Mouse (Mus musculus) macrophage (primary cell): Measurements from ENCODE around the gene Ptar1. TPM values are rescaled to one million over a fixed set of nuclear protein-coding genes. Genes with fewer than 3 reads are reported as not detected.
"Not testable (repeated sequence)": the region's sequence is repeated elsewhere in the genome, so short reads cannot be mapped to it uniquely, and the experiment has no call there.

Source experiments
- H3K27ac ChIP-seq: fragments of 350-480 bp; formaldehyde crosslinking; 2 replicates; pipeline ENCODE4 v1.9.0; 2021
- H3K36me3 ChIP-seq: fragments of 350-480 bp; formaldehyde crosslinking; 2 replicates; pipeline ENCODE4 v1.9.0; 2021; ENCODE audit errors: inconsistent target
- H3K4me3 ChIP-seq: fragments of 350-480 bp; formaldehyde crosslinking; 2 replicates; pipeline ENCODE4 v1.9.0; 2021; ENCODE audit errors: inconsistent target
- H3K79me2 ChIP-seq: fragments of 350-480 bp; formaldehyde crosslinking; 2 replicates; pipeline ENCODE4 v1.9.0; 2021; ENCODE audit errors: inconsistent target
- WGBS: methylation state at CpG from one replicate; pipeline ENCODE4 v1.1.7; 2026; ENCODE audit warnings: inconsistent platforms; ENCODE audit not compliant: missing documents; 5-methylcytosine and 5-hydroxymethylcytosine counted together
- polyA plus RNA-seq: library from polyadenylated mRNA; stranded (reverse); fragments of 250-400 nt; gene quantifications from 3 replicates; pipeline ENCODE4 v1.2.4, GENCODE M21; 2018; ENCODE audit warnings: inconsistent platforms
- total RNA-seq, 78 experiments: library from RNA; depleted of rRNA; stranded (reverse); fragments of 250-400 nt; gene quantifications; 1 replicate in 9 of 78; 2 replicates in 24 of 78; 3 replicates in 43 of 78; 4 replicates in 2 of 78; pipeline ENCODE4 v1.2.4; 2018; ENCODE audit warnings: inconsistent platforms in 56 of 78

The Ptar1 gene
- total RNA-seq (2018; cell fraction: chromatin; rRNA removed) = 10 to 100 TPM in 13 of 26 experiments, 1 to 10 TPM in 13; 3.0 to 16.5 (median 10.1) TPM
- 1 to 10 TPM; 3.0 to 5.5 (median 4.0) TPM for total RNA-seq (2018; cell fraction: cytosol; rRNA removed)
- 10 to 100 TPM in 12 of 26 experiments, 1 to 10 TPM in 14; 3.3 to 16.5 (median 9.6) TPM for total RNA-seq (2018; cell fraction: nucleus; rRNA removed)
- polyA plus RNA-seq = 1.2 to 3.2 TPM (median 1.4 TPM) in 3 replicates

DNA sequence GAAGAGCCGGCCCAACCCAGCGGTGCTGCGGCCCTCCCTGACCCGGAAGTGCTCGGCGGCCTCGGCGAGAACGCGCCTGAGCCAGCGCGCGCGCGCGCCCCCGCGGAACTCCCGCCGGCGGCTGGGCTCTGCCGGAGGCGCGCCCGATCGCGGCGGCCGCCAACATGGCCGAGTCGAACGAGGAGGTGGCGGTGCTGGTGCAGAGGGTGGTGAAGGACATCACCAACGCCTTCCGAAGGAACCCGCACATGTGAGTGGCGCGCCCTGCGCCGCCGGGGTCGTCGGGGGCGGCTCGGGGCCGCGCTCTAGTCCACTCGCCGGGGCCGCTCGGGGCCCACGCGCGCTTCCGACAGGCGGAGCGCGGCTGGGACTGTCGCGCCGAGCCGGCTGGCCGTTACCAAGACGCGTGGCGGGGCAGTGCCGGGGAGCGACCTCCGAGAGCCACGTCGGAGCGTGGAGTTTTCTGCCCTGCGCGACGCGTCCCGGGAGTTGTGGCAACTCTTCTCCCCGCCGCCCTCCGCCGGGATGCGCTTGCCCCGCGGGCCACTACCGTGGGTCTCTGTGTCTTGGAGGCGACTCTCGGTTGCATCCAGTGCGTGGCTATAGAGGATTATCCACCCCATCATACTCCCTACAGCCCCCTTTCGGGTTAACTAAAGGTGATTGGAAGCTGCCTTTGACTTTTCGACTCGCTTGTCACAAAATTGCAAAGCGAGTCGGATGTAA lies at the start of gene Ptar1:
TSS of gene Ptar1 (plus strand) at position 134 of the 726 bp plus-strand sequence.
- peak within 1 kb of the TSS; percentile 57 for H3K4me3 ChIP-seq
- H3K36me3 ChIP-seq = no peaks in the 10 kb centered on the region
- under 1% methylated on average over 56 of the region's 93 CpGs for WGBS
- peak within 1 kb of the TSS; percentile 41; the same call in 1 of the 2 replicates for H3K27ac ChIP-seq
- H3K79me2 ChIP-seq = peaks cover 22% of the 10 kb centered on the region; the same call in 1 of the 2 replicates

DNA sequence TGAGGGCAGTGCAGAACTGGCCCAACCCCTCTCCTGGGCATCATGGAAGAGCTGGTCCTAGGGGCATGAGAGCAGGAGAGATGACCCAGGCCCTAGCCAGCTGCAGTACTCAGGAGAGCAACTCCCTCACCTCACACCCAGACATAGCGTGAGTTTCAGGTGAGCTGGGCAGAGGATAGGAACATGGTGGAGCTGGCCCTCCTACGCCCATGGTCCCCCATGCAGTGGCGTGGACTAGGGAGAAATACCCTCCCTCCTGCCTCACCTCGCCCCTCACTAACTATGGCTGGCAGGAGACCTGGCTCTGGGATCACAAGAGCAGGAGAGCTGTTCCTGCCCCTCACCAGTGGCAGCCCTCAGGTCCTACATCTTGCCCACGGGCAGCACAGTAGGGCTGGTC lies 43.4 kb upstream of the Ptar1 start:
- H3K27ac ChIP-seq = no peak overlapping the region
- WGBS = 91% methylated on average over 5 of the region's 5 CpGs
- H3K36me3 ChIP-seq = no peaks in the 10 kb centered on the region
- no peak overlapping the region for H3K4me3 ChIP-seq
- H3K79me2 ChIP-seq = no peaks in the 10 kb centered on the region

DNA sequence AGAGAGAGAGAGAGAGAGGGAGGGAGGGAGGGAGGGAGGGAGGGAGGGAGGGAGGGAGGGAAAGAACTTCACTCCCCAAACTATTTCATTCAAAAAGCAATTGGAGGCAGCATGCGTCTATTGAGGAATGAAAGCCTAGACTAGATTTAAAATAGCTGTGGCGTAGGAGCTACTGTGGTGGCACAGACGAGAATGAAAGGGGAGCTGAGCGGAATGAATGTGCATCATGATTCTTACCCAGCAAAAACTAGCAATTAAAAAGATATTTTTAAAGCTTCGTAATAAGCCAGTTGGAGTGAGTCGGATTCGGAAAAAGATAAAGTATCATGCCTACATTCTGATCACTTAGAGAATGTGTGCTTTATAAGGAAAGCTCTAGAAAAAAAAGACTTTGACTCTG lies 41.9 kb upstream of the Ptar1 start:
- Histone ChIP-seq H3K79me2 (no peaks in the 10 kb centered on the region), H3K4me3 (no peak overlapping the region), H3K27ac (no peak overlapping the region), H3K36me3 (no peaks in the 10 kb centered on the region)
- 90% methylated on average over 7 of the region's 7 CpGs for WGBS

GRCm38 (mm10) chr19:23647308-23647707 lies 39.9 kb upstream of the Ptar1 start:
- Histone ChIP-seq H3K4me3 (no peak overlapping the region), H3K36me3 (no peaks in the 10 kb centered on the region), H3K79me2 (no peaks in the 10 kb centered on the region), H3K27ac (no peak overlapping the region)
- 94% methylated on average over 7 of the region's 7 CpGs for WGBS

GRCm38 (mm10) chr19:23652644-23653043 lies 34.6 kb upstream of the Ptar1 start, which contains the start of gene 1700028P14Rik:
1700028P14Rik (minus strand) TSS chr19:23652812.
- Histone ChIP-seq H3K4me3 (no peak within 1 kb of the TSS), H3K27ac (no peak within 1 kb of the TSS)
- WGBS = 22% methylated on average over 13 of the region's 13 CpGs

DNA sequence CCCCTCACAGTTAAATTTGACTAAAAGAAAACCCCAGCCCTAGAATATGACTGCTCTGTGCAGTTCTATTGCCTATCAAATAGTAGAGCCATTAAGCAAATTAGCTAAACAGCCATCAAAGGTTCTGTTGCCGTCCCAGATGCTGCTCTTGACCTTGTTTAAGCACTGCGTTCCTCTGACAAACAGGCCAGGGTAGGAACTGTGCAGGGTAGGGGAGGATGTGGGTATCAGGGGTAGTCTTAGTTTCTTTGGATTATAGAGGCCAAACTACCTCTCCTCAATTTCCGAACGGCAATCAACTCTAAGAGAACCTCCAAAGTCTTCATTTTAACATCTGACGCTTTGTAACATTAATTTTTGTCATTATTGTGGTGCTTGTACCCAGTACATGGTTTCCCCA lies 34.1 kb upstream of the Ptar1 start:
- H3K27ac ChIP-seq = no peak overlapping the region
- WGBS = 89% methylated on average over 5 of the region's 5 CpGs

More at GRCm38 (mm10) chr19:23652644-23653043, 34.6 kb upstream of the Ptar1 start, which contains the start of gene 1700028P14Rik:
- no peaks in the 10 kb centered on the region for H3K36me3 ChIP-seq
- H3K79me2 ChIP-seq = no peaks in the 10 kb centered on the region

GRCm38 (mm10) chr19:23657261-23657932 lies 29.8 kb upstream of the Ptar1 start:
- H3K79me2 ChIP-seq = no peaks in the 10 kb centered on the region
- H3K27ac ChIP-seq = no peak overlapping the region
- H3K36me3 ChIP-seq = no peaks in the 10 kb centered on the region
- H3K4me3 ChIP-seq = no peak overlapping the region
- WGBS = 70% methylated on average over 12 of the region's 12 CpGs

More for the DNA sequence above, 34.1 kb upstream of the Ptar1 start:
- no peaks in the 10 kb centered on the region for H3K36me3 ChIP-seq
- no peak overlapping the region for H3K4me3 ChIP-seq
- no peaks in the 10 kb centered on the region for H3K79me2 ChIP-seq

GRCm38 (mm10) chr19:23658350-23658749 lies 28.9 kb upstream of the Ptar1 start:
- WGBS = 91% methylated on average over 4 of the region's 4 CpGs
- no peak overlapping the region for H3K4me3 ChIP-seq
- H3K27ac ChIP-seq = no peak overlapping the region
- no peaks in the 10 kb centered on the region for H3K36me3 ChIP-seq
- no peaks in the 10 kb centered on the region for H3K79me2 ChIP-seq

GRCm38 (mm10) chr19:23664083-23664482 lies 23.1 kb upstream of the Ptar1 start:
- WGBS = 68% methylated on average over 7 of the region's 7 CpGs
- H3K27ac ChIP-seq = no peak overlapping the region
- H3K79me2 ChIP-seq = no peaks in the 10 kb centered on the region
- no peak overlapping the region for H3K4me3 ChIP-seq
- H3K36me3 ChIP-seq = no peaks in the 10 kb centered on the region

DNA sequence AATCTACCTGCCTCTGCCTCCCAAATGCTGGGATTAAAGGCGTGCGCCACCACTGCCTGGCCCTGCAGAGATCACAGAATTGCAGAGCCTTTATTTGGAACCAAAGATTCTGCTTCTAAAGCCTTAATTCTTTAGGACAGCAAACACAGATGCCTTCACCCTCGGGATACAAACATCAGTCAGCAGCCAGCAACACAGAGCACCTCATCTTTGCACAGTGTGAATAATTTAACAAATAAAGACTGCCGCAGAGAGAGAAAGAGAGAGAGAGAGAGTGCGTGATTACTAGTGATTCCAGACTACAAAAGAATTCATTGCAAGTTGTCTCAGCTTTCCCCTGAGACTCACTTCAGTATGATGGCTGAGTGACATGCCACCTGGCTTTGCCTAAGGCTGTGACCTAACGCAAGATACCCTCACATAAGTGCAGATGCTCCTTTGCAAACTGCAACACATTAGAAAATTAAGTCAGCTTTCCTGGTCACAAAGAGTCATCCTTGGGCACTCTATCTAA lies 19.0 kb upstream of the Ptar1 start:
- H3K79me2 ChIP-seq = no peaks in the 10 kb centered on the region
- H3K36me3 ChIP-seq = no peaks in the 10 kb centered on the region
- WGBS = 91% methylated on average over 6 of the region's 6 CpGs
- no peak overlapping the region for H3K27ac ChIP-seq
- H3K4me3 ChIP-seq = no peak overlapping the region

- H3K36me3 ChIP-seq = no peaks in the 10 kb centered on the region
- no peaks in the 10 kb centered on the region for H3K79me2 ChIP-seq
- WGBS = 88% methylated on average over 2 of the region's 2 CpGs
- no peak overlapping the region for H3K4me3 ChIP-seq
- H3K27ac ChIP-seq = no peak overlapping the region
Measured at GRCm38 (mm10) chr19:23673021-23673420, 14.2 kb upstream of the Ptar1 start.

DNA sequence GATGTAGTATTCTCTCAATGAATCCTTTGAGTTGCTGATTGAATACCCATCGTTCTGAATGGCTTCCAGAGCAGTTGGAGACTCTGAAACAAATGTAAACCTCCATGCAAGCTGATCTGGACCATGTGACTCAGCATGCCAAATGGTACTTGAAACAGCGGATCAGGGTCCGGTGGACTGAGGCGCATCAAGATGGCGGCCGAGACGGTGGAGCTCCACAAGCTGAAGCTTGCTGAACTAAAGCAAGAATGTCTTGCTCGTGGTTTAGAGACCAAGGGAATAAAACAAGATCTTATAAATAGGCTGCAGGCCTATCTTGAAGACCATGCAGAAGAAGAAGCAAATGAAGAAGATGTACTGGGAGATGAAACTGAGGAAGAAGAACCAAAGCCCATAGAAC lies 11.6 kb upstream of the Ptar1 start:
- not testable (repeated sequence) for H3K27ac ChIP-seq, H3K79me2 ChIP-seq
- WGBS = 93% methylated on average over 8 of the region's 8 CpGs

GRCm38 (mm10) chr19:23686962-23687295 lies 300 bp upstream of the Ptar1 start:
- Histone ChIP-seq H3K79me2 (peaks cover 22% of the 10 kb centered on the region; the same call in 1 of the 2 replicates), H3K27ac (peak overlapping the region; percentile 41; the same call in 1 of the 2 replicates), H3K36me3 (no peaks in the 10 kb centered on the region), H3K4me3 (peak overlapping the region; percentile 33)
- 6% methylated on average over 13 of the region's 14 CpGs for WGBS

More for the DNA sequence above, 11.6 kb upstream of the Ptar1 start:
- not testable (repeated sequence) for H3K36me3 ChIP-seq, H3K4me3 ChIP-seq

GRCm38 (mm10) chr19:23688421-23688946 lies 1.3 kb downstream of the Ptar1 start:
- WGBS = 70% methylated on average over 4 of the region's 4 CpGs
- Histone ChIP-seq H3K27ac (no peak overlapping the region), H3K4me3 (peak overlapping the region; percentile 57)

More at GRCm38 (mm10) chr19:23688421-23688946, 1.3 kb downstream of the Ptar1 start:
- no peaks in the 10 kb centered on the region for H3K36me3 ChIP-seq
- H3K79me2 ChIP-seq = peaks cover 22% of the 10 kb centered on the region; the same call in 1 of the 2 replicates
